Mouse (Mus musculus): Measurements from ENCODE around the gene Cabp1.

The Cabp1 gene

GRCm38 (mm10) chr5:115127421-115128179, 66.6 kb downstream of the Cabp1 start:
- no peak for DNase-seq (ENCODE audit: low read depth in 2 of 2, low spot score in 2 of 2)

- DNase-seq (ENCODE audit: low read depth in 2 of 2, low spot score in 2 of 2) = peak in 1 of 2 experiments; percentile 19
Measured at GRCm38 (mm10) chr5:115126578-115127312, 67.4 kb downstream of the Cabp1 start.

GRCm38 (mm10) chr5:115125211-115125871, 68.8 kb downstream of the Cabp1 start:
- DNase-seq (ENCODE audit: low read depth in 2 of 2, low spot score in 2 of 2) = peak; percentile 76 to 83

GRCm38 (mm10) chr5:115124690-115125089, 69.5 kb downstream of the Cabp1 start:
- DNase-seq (ENCODE audit: low read depth in 2 of 2, low spot score in 2 of 2) = no peak

GRCm38 (mm10) chr5:115120978-115121377, 73.2 kb downstream of the Cabp1 start:
- DNase-seq (ENCODE audit: low read depth in 2 of 2, low spot score in 2 of 2) = no peak

- DNase-seq (ENCODE audit: low read depth in 2 of 2, low spot score in 2 of 2) = peak; percentile 79 to 82
Measured at GRCm38 (mm10) chr5:115118961-115119570, 75.1 kb downstream of the Cabp1 start, which contains the start of gene Acads. Gene Acads, minus strand, starts transcription at chr5:115119346.

All from CD8-positive naive resting alpha-beta T cell, adult 2 months (primary cell).